Mouse (Mus musculus) layer of hippocampus, postnatal 25 days (tissue): ENCODE measurements around the gene Kcne1. TPM values are rescaled to one million over a fixed set of nuclear protein-coding genes. Genes with fewer than 3 reads are reported as not detected.
A peak's percentile ranks its signal among the peaks of the same experiment; 100 is the strongest.

Experiments
- DNase-seq, 2 experiments: peaks; one replicate each; pipeline ENCODE4 v3.0.0; 2022; ENCODE audit warnings: mixed read lengths in 2 of 2, low spot score in 1 of 2; ENCODE audit errors: extremely low spot score in 1 of 2
- total RNA-seq, 2 experiments: library from RNA; stranded (reverse); gene quantifications; 2 replicates each; pipeline ENCODE4 v1.2.3; 2021

Gene Kcne1
- total RNA-seq, 2 experiments from 2014 or later: not detected

DNA sequence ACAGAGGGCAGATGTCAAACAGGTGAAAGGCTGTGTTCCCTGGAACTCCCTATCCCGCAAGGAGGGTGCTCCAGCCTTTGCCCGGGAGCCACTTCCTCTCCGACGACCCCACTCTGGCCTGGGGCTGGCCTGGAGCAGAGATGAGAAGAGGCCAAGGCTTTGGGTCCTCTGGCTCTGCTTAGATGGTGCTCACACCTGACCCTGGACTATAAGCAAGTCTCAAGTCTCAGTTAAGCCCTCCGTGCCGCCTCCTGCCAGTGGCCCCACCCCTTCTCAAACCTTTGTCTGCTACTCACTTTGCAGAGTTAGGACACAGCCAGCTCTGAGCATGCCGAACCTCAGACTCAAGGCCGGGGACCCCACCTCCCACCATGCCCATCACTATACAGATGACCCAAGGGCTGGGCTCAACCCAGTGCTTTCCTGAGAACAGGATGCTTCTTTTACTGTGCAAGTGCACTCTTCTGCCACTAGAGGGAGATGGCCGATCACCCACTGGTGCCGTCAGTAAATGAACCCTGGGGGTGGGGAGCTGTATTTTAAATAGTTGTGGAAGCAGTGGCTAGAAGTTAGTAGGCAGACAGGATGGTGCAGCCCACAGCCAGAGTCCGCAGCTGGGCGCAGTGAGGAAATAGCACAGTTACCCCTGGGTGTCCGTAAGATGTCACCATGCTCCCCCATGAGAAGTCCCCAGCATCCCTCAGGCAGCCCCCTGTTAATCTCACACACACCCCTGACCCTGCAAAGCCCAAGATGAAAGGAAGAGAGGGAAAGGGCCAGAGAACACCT, 45.1 kb downstream of the Kcne1 start:
- DNase-seq: peak; percentile 17 to 28

GRCm38 (mm10) chr16:92309126-92309525, 50.1 kb downstream of the Kcne1 start:
- DNase-seq: no peak

GRCm38 (mm10) chr16:92307947-92308346, 51.3 kb downstream of the Kcne1 start:
- no peak for DNase-seq

- no peak for DNase-seq
Measured at GRCm38 (mm10) chr16:92305519-92305918, 53.7 kb downstream of the Kcne1 start.

GRCm38 (mm10) chr16:92302506-92302905, 56.8 kb downstream of the Kcne1 start:
- no peak for DNase-seq

DNA sequence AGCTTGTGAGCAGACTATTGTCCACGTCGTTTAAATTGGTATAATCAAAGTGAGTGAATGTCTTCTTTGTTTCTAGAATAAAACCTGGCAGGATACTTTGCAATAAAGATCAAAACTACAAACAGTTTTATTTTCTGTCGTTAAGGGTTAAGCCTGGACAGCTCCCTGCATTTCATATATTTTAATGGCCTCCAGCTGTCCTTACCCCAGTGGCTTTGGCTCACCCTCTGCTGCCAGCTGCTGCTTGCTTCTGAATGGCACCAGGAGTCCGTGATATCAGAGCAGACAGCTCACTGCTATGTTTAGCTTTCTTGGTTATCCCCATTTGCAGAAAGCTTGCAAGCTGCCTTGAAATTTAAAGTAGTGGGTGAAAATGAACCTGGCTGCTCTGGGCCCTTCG, 57.3 kb downstream of the Kcne1 start:
- DNase-seq: no peak

- peak in 1 of 2 experiments; percentile 31 for DNase-seq
Measured at GRCm38 (mm10) chr16:92301412-92301806, 57.9 kb downstream of the Kcne1 start.

DNA sequence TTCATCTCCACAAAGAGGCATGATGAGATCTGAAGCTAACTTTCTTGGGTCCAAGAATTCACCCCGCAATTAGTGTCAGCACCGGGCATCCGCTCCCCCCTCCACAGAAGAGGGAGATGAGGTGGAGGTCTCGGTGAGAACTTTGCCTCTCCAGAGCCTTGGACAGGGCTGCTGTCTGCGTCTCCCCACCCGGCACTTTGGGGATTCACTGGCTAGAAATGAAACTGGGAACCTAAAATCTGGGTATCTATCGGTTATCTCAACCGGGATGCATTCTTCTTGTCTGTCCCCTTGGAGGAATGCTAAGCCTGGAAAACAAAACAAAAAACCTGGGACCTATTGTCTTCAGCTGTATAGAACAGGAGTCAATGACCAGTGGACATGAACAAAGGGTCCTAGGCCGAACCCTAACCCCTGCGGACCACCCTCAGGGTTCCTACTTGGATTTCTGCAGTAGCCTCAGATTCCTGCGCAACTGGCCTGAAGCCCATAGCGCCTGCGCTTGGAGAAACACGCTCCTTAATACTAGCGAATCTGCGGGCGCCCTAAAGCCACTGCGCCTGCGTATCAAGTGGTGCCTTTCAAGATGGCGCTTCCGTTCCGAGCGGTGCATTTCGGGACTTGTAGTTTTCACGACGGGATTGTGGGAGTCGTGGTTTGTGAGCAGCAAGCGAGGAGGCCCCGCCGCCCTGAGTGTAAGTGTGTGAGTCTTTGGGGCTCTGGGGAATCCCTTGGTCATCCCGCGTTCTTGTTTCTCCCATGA, 58.4 kb downstream of the Kcne1 start, which contains the start of gene Smim11:
TSS of gene Smim11 (plus strand) at position 638 of the 763 bp plus-strand sequence.
- DNase-seq: peak; percentile 88 to 91

Other genes with a start within 250 kb of the Kcne1 start
- under 1 TPM; 0.38 to 0.42 TPM for gene Kcne2, start 67.1 kb downstream of the Kcne1 start, total RNA-seq
- gene Smim11, start 58.2 kb downstream of the Kcne1 start, total RNA-seq: 10 to 100 TPM; 19.3 to 21.4 TPM
- gene Fam243, start 38.0 kb downstream of the Kcne1 start, total RNA-seq: not detected
- gene Rcan1, start 111.4 kb upstream of the Kcne1 start, total RNA-seq: 10 to 100 TPM; 40.2 to 44.9 TPM
- gene Clic6, start 126.3 kb upstream of the Kcne1 start, total RNA-seq: 1 to 10 TPM; 1.2 TPM